Mouse (Mus musculus): ENCODE results near the gene Galntl5. TPM values are rescaled to one million over a fixed set of nuclear protein-coding genes. Genes with fewer than 3 reads are reported as not detected.
"Not testable (repeated sequence)": the region's sequence is repeated elsewhere in the genome, so short reads cannot be mapped to it uniquely, and the experiment has no call there.

Galntl5 gene
- total and polyA plus RNA-seq, 2 experiments from 2014 or later: not detected

- Histone ChIP-seq H3K36me3 (replicated peaks; ENCODE audit: control insufficient read depth, insufficient read depth, low read length) (no peaks in the 10 kb centered on the region), H3K9me3 (replicated peaks; ENCODE audit: control insufficient read depth, low read length) (no peaks in the 10 kb centered on the region), H3K27ac (ENCODE audit: low read depth) (peak within 1 kb of the TSS; percentile 91), H3K9ac (replicated peaks; ENCODE audit: low read depth, low read length) (peak within 1 kb of the TSS; percentile 80), H3K4me2 (ENCODE audit: low read depth, low read length) (peak within 1 kb of the TSS; percentile 83), H3K4me1 (ENCODE audit: control insufficient read depth, insufficient read depth) (peaks cover 6% of the 10 kb centered on the region), H3K4me3 (ENCODE audit: low read depth, low read length) (peak within 1 kb of the TSS; percentile 86), H3K27me3 (ENCODE audit: control insufficient read depth, insufficient read depth, low read length) (no peaks in the 10 kb centered on the region)
- WGBS: 2% methylated on average over 72 of the region's 72 CpGs
- DNase-seq (ENCODE audit: low spot score): peak; percentile 75
- peak; percentile 98 for ATAC-seq (ENCODE audit: insufficient read depth, low read depth)
- TF ChIP-seq EP300 (IDR thresholded peaks at IDR 0.05; ENCODE audit: low read depth): no peak
- TF ChIP-seq CTCF (IDR thresholded peaks at IDR 0.05; ENCODE audit: low read depth): no peak
Observed at GRCm38 (mm10) chr5:25222752-25223702, 41.8 kb downstream of the Galntl5 start, which contains the start of gene E130116L18Rik. TSS of gene E130116L18Rik (minus strand) at chr5:25223153.

- not testable (repeated sequence) for H3K36me3 ChIP-seq (replicated peaks; ENCODE audit: control insufficient read depth, insufficient read depth, low read length); ATAC-seq (ENCODE audit: insufficient read depth, low read depth); DNase-seq (ENCODE audit: low spot score); H3K4me1 ChIP-seq (ENCODE audit: control insufficient read depth, insufficient read depth); H3K9ac ChIP-seq (replicated peaks; ENCODE audit: low read depth, low read length); H3K4me2 ChIP-seq (ENCODE audit: low read depth, low read length); H3K4me3 ChIP-seq (ENCODE audit: low read depth, low read length); H3K27ac ChIP-seq (ENCODE audit: low read depth); H3K9me3 ChIP-seq (replicated peaks; ENCODE audit: control insufficient read depth, low read length); H3K27me3 ChIP-seq (ENCODE audit: control insufficient read depth, insufficient read depth, low read length)
- WGBS: 96% methylated on average over 1 of the region's 1 CpGs
Observed at GRCm38 (mm10) chr5:25224377-25224776, 43.1 kb downstream of the Galntl5 start.

- H3K4me2 ChIP-seq (ENCODE audit: low read depth, low read length): no peak overlapping the region
- H3K4me3 ChIP-seq (ENCODE audit: low read depth, low read length): no peak overlapping the region
- H3K9ac ChIP-seq (replicated peaks; ENCODE audit: low read depth, low read length): no peak overlapping the region
- WGBS: 93% methylated on average over 6 of the region's 6 CpGs
- H3K27ac ChIP-seq (ENCODE audit: low read depth): no peak overlapping the region
- H3K4me1 ChIP-seq (ENCODE audit: control insufficient read depth, insufficient read depth): no peaks in the 10 kb centered on the region
- ATAC-seq (ENCODE audit: insufficient read depth, low read depth) (no peak), DNase-seq (ENCODE audit: low spot score) (no peak)
- H3K27me3 ChIP-seq (ENCODE audit: control insufficient read depth, insufficient read depth, low read length): no peaks in the 10 kb centered on the region
- no peak for TF ChIP-seq CTCF (IDR thresholded peaks at IDR 0.05; ENCODE audit: low read depth)
- TF ChIP-seq EP300 (IDR thresholded peaks at IDR 0.05; ENCODE audit: low read depth): no peak
- H3K9me3 ChIP-seq (replicated peaks; ENCODE audit: control insufficient read depth, low read length): no peaks in the 10 kb centered on the region
- peaks cover 13% of the 10 kb centered on the region; the same call in 1 of the 2 replicates for H3K36me3 ChIP-seq (replicated peaks; ENCODE audit: control insufficient read depth, insufficient read depth, low read length)
Observed at GRCm38 (mm10) chr5:25243101-25243500, 61.8 kb downstream of the Galntl5 start.

GRCm38 (mm10) chr5:25245806-25246472, 64.7 kb downstream of the Galntl5 start:
- WGBS: 84% methylated on average over 10 of the region's 10 CpGs
- DNase-seq (ENCODE audit: low spot score): no peak
- H3K4me1 ChIP-seq (ENCODE audit: control insufficient read depth, insufficient read depth): no peaks in the 10 kb centered on the region
- H3K9ac ChIP-seq (replicated peaks; ENCODE audit: low read depth, low read length): no peak overlapping the region
- no peak overlapping the region for H3K4me3 ChIP-seq (ENCODE audit: low read depth, low read length)
- TF ChIP-seq CTCF (IDR thresholded peaks at IDR 0.05; ENCODE audit: low read depth) (no peak), EP300 (IDR thresholded peaks at IDR 0.05; ENCODE audit: low read depth) (no peak)
- H3K27ac ChIP-seq (ENCODE audit: low read depth): no peak overlapping the region
- H3K9me3 ChIP-seq (replicated peaks; ENCODE audit: control insufficient read depth, low read length): no peaks in the 10 kb centered on the region
- H3K36me3 ChIP-seq (replicated peaks; ENCODE audit: control insufficient read depth, insufficient read depth, low read length): peaks cover 16% of the 10 kb centered on the region
- H3K27me3 ChIP-seq (ENCODE audit: control insufficient read depth, insufficient read depth, low read length): no peaks in the 10 kb centered on the region
- H3K4me2 ChIP-seq (ENCODE audit: low read depth, low read length): no peak overlapping the region
- no peak for ATAC-seq (ENCODE audit: insufficient read depth, low read depth)

- Histone ChIP-seq H3K9ac (replicated peaks; ENCODE audit: low read depth, low read length) (no peak overlapping the region), H3K9me3 (replicated peaks; ENCODE audit: control insufficient read depth, low read length) (no peaks in the 10 kb centered on the region), H3K4me3 (ENCODE audit: low read depth, low read length) (no peak overlapping the region), H3K27me3 (ENCODE audit: control insufficient read depth, insufficient read depth, low read length) (no peaks in the 10 kb centered on the region), H3K36me3 (replicated peaks; ENCODE audit: control insufficient read depth, insufficient read depth, low read length) (peaks cover 22% of the 10 kb centered on the region), H3K4me2 (ENCODE audit: low read depth, low read length) (no peak overlapping the region), H3K27ac (ENCODE audit: low read depth) (no peak overlapping the region), H3K4me1 (ENCODE audit: control insufficient read depth, insufficient read depth) (no peaks in the 10 kb centered on the region)
- WGBS: 81% methylated on average over 1 of the region's 1 CpGs
- ATAC-seq (ENCODE audit: insufficient read depth, low read depth): no peak
- TF ChIP-seq CTCF (IDR thresholded peaks at IDR 0.05; ENCODE audit: low read depth): no peak
- TF ChIP-seq EP300 (IDR thresholded peaks at IDR 0.05; ENCODE audit: low read depth): no peak
- no peak for DNase-seq (ENCODE audit: low spot score)
Observed at GRCm38 (mm10) chr5:25246473-25246865, 65.2 kb downstream of the Galntl5 start.

Measured in heart, postnatal 0 days (tissue).